In the genomic region with DNA sequence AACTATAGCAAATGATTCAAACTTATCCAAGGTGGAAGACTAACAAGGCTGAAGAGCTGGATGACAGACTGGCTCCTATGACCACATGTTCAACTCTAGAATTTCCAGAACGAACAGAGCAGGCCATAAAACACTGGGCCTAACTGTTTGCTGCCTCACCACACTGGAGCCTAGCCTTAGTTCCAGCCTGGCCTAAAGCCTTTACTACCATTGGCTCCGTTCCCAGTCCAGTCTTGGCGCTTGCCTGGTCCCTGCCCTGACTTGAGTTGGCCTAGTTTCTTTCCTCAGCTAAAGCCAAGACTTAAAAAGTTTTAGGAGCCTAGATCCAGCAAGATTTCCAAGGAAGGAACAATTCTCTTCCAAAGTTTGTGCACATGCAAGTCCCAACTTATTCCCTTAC, we compare ENCODE assay signal across 9 mouse cellular contexts. TPM values are rescaled to one million over a fixed set of nuclear protein-coding genes. Genes with fewer than 3 reads are reported as not detected.
DNase-seq lines count a peak whose midpoint lies in the region; ATAC-seq and TF ChIP-seq lines count a peak whose summit lies in the region.
"Had no signal": no experiment of that assay in that cellular context is flagged by ENCODE, and none has a peak within 500 bp of the region (broad histone marks: within the 10 kb centered on the region; RNA-seq: fewer than 3 reads in every experiment).

No protein-coding gene starts in this region.

- H3K27ac ChIP-seq in midbrain, embryonic 11.5 days (ENCODE audit: low read depth, low read length) = no peak overlapping the region

- H3K27me3 ChIP-seq in midbrain, embryonic 11.5 days (ENCODE audit: control insufficient read depth, insufficient read depth, low read length) = no peaks in the 10 kb centered on the region

- ATAC-seq in midbrain, embryonic 11.5 days (ENCODE audit: low FRiP score) = no peak

- no peaks in the 10 kb centered on the region for H3K9me3 ChIP-seq in midbrain, embryonic 11.5 days (ENCODE audit: control insufficient read depth, low read length)

- H3K4me3 ChIP-seq in lung, adult 2 months (replicated peaks; ENCODE audit: extremely low read depth, low read depth, low read length) = no peak overlapping the region
- H3K4me3 ChIP-seq in midbrain, embryonic 11.5 days (ENCODE audit: low read depth, low read length) = no peak overlapping the region

- H3K9ac ChIP-seq in midbrain, embryonic 11.5 days (ENCODE audit: low read length) = no peak overlapping the region

- no peak for TF ChIP-seq POLR2A in lung, adult 2 months (IDR thresholded peaks at IDR 0.05; ENCODE audit: borderline replicate concordance, extremely low read depth, low read depth, low read length)
- no peak for TF ChIP-seq POLR2A in brain, embryonic 14.5 days (IDR thresholded peaks at IDR 0.05; ENCODE audit: borderline replicate concordance, extremely low read depth, insufficient read depth, insufficient read length, poor library complexity, severe bottlenecking)

- no peaks in the 10 kb centered on the region for H3K4me1 ChIP-seq in lung, adult 2 months (ENCODE audit: control insufficient read depth, insufficient read depth, low read length)
- no peaks in the 10 kb centered on the region for H3K4me1 ChIP-seq in midbrain, embryonic 11.5 days (ENCODE audit: control insufficient read depth, insufficient read depth, low read length)

- WGBS in lung, adult 2 months = 56% methylated on average over 3 of the region's 3 CpGs
- 81% methylated on average over 3 of the region's 3 CpGs for WGBS in midbrain, embryonic 11.5 days

- H3K4me2 ChIP-seq in midbrain, embryonic 11.5 days = no peak overlapping the region

- TF ChIP-seq CTCF in lung, adult 2 months (IDR thresholded peaks at IDR 0.05; ENCODE audit: insufficient read depth, low read length) = no peak
- TF ChIP-seq CTCF in brain, embryonic 14.5 days (IDR thresholded peaks at IDR 0.05; ENCODE audit: borderline replicate concordance, extremely low read depth, insufficient read depth, insufficient read length) = no peak

- DNase-seq in lung, adult 18-20 months = peak; percentile 17 to 24
- DNase-seq in lung, adult 2 months = no peak
- DNase-seq in brain, embryonic 14.5 days (ENCODE audit: low read depth) = peak; percentile 23
- peak; percentile 49 for DNase-seq in gonadal fat pad, adult 2 months (ENCODE audit: low read depth)
- peak; percentile 37 for DNase-seq in lung, postnatal 36 days
- no peak for DNase-seq in midbrain, embryonic 11.5 days (ENCODE audit: low spot score, missing footprints)
- no peak for DNase-seq in spleen, postnatal 36 days (ENCODE audit: low spot score in 2 of 2)
- no peak for DNase-seq in MN1 (ENCODE audit: low spot score)
- DNase-seq: thymus, postnatal 4 days had no signal

- no peaks in the 10 kb centered on the region for H3K36me3 ChIP-seq in midbrain, embryonic 11.5 days (ENCODE audit: control insufficient read depth, insufficient read depth, low read length)

RNA-seq across cellular contexts. Expression of a gene that starts 7.5 kb away (rescaled TPM):
- 6.0 and 10.6 TPM in 2 replicates for polyA plus RNA-seq in lung, adult 2 months (2012; rRNA removed)
- polyA plus RNA-seq in brain, embryonic 14.5 days (2012; rRNA removed) = 23.7 and 26.6 TPM in 2 replicates
- 6.5 and 8.4 TPM in 2 replicates for polyA plus RNA-seq in gonadal fat pad, adult 2 months (2012; rRNA removed)
- 22.1 and 22.2 TPM in 2 replicates for polyA plus RNA-seq in midbrain, embryonic 11.5 days (2014; fragmentation: Nextera tagmentation; extraction: Ambion mirVana)

RNA-seq across cellular contexts. Expression of a gene that starts 37.8 kb away (rescaled TPM):
- polyA plus RNA-seq in lung, adult 2 months (2012; rRNA removed) = 25.8 and 35.3 TPM in 2 replicates
- polyA plus RNA-seq in brain, embryonic 14.5 days (2012; rRNA removed) = 15.8 and 17.8 TPM in 2 replicates
- 32.6 and 33.7 TPM in 2 replicates for polyA plus RNA-seq in gonadal fat pad, adult 2 months (2012; rRNA removed)
- polyA plus RNA-seq in midbrain, embryonic 11.5 days (2014; fragmentation: Nextera tagmentation; extraction: Ambion mirVana) = 19.9 and 20.7 TPM in 2 replicates

Comparison
In these comparisons a context has a peak if more than half of its experiments do, and no peak if none do; other contexts are left out.
1. DNase-seq: peak in lung, adult 18-20 months (2 of 2), brain, embryonic 14.5 days (single experiment), gonadal fat pad, adult 2 months (single experiment) and lung, postnatal 36 days (single experiment); none in lung, adult 2 months (single experiment), midbrain, embryonic 11.5 days (single experiment), spleen, postnatal 36 days (0 of 2) and MN1 (single experiment).